Mouse (Mus musculus) forebrain, embryonic 11.5 days (tissue): Measurements from ENCODE around the gene Dnal4. TPM values are rescaled to one million over a fixed set of nuclear protein-coding genes. Genes with fewer than 3 reads are reported as not detected.

Experiments used
- ATAC-seq: fragments of 200-750 bp; cut with Nextera tagmentation; replicated peaks from 2 replicates; pipeline ENCODE4 v1.8.0; 2017; ENCODE audit warnings: moderate TSS enrichment; ENCODE audit not compliant: low FRiP score
- DNase-seq: peaks from one replicate; pipeline ENCODE4 v3.0.0-alpha.2; 2017; ENCODE audit warnings: low spot score
- H3K27ac ChIP-seq: fragments of 300-500 bp; sonication (generic); 2 replicates; pipeline ENCODE4 v1.5.1; 2014; ENCODE audit warnings: low read depth, low read length
- H3K27me3 ChIP-seq: fragments of 300-500 bp; sonication (generic); 2 replicates; pipeline ENCODE4 v1.6.1; 2014; ENCODE audit warnings: mild to moderate bottlenecking, low read length, mixed read lengths; ENCODE audit not compliant: control insufficient read depth, insufficient read depth
- H3K36me3 ChIP-seq: fragments of 300-500 bp; sonication (generic); 2 replicates; pipeline ENCODE4 v1.6.1; 2014; ENCODE audit warnings: mild to moderate bottlenecking, low read length, moderate library complexity, mixed read lengths; ENCODE audit not compliant: control insufficient read depth, insufficient read depth
- H3K4me1 ChIP-seq: fragments of 300-500 bp; sonication (generic); replicated peaks from 2 replicates; pipeline ENCODE4 v1.6.1; 2014; ENCODE audit warnings: low read length, mixed read lengths; ENCODE audit not compliant: control insufficient read depth, insufficient read depth
- H3K4me2 ChIP-seq: fragments of 300-500 bp; sonication (generic); 2 replicates; pipeline ENCODE4 v1.6.1; 2014; ENCODE audit warnings: low read depth, mild to moderate bottlenecking, low read length, moderate library complexity, mixed read lengths; ENCODE audit not compliant: severe bottlenecking
- H3K4me3 ChIP-seq: fragments of 300-500 bp; sonication (generic); 2 replicates; pipeline ENCODE4 v1.5.1; 2014; ENCODE audit warnings: low read depth, low read length
- H3K9ac ChIP-seq: fragments of 300-500 bp; sonication (generic); 2 replicates; pipeline ENCODE4 v1.6.1; 2014; ENCODE audit warnings: low read length
- H3K9me3 ChIP-seq: fragments of 300-500 bp; sonication (generic); 2 replicates; pipeline ENCODE4 v1.6.1; 2016; ENCODE audit warnings: low read length, mixed read lengths; ENCODE audit not compliant: control insufficient read depth
- WGBS: fragments of 180-500 bp; shearing (Covaris S2); extraction: QIAGEN DNeasy Blood & Tissue Kit; methylation state at CpG from one replicate; pipeline ENCODE4 v1.1.7; 2014; 5-methylcytosine and 5-hydroxymethylcytosine counted together
- polyA plus RNA-seq: library from polyadenylated mRNA; unstranded; fragments of >200 nt; fragmentation: Nextera tagmentation; extraction: Ambion mirVana; gene quantifications from 2 replicates; pipeline ENCODE4 v1.2.1, GENCODE M21; 2014

The Dnal4 gene
- polyA plus RNA-seq, 1 experiment from 2014 or later = 63.9 TPM

DNA sequence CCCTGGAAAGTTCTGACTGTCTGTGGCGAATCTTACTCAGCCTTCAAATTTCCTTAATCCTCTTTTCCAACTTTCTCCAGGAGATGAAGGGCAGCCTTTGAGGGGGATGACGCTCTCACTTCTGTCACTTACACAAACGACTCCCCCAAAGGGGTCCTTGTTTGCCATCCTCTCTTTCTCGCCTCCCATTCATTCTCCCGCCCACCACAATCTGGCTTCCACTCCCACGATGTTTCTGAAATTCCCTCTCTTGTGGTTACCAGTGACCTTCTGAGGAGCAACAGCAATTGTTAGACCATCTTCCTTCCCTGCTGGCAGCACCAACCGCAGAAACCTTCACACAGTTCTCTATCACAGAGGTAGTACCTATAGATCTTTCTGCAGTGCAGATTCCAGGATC lies 2.0 kb downstream of the Dnal4 start:
- DNase-seq (no peak), ATAC-seq (no peak)
- H3K4me2 ChIP-seq = no peak overlapping the region
- no peak overlapping the region for H3K27ac ChIP-seq
- no peaks in the 10 kb centered on the region for H3K36me3 ChIP-seq
- H3K4me3 ChIP-seq = no peak overlapping the region
- WGBS = 66% methylated on average over 7 of the region's 7 CpGs
- H3K9me3 ChIP-seq = no peaks in the 10 kb centered on the region
- no peak overlapping the region for H3K9ac ChIP-seq
- H3K4me1 ChIP-seq = peaks cover 5% of the 10 kb centered on the region; the same call in 1 of the 2 replicates
- H3K27me3 ChIP-seq = no peaks in the 10 kb centered on the region

DNA sequence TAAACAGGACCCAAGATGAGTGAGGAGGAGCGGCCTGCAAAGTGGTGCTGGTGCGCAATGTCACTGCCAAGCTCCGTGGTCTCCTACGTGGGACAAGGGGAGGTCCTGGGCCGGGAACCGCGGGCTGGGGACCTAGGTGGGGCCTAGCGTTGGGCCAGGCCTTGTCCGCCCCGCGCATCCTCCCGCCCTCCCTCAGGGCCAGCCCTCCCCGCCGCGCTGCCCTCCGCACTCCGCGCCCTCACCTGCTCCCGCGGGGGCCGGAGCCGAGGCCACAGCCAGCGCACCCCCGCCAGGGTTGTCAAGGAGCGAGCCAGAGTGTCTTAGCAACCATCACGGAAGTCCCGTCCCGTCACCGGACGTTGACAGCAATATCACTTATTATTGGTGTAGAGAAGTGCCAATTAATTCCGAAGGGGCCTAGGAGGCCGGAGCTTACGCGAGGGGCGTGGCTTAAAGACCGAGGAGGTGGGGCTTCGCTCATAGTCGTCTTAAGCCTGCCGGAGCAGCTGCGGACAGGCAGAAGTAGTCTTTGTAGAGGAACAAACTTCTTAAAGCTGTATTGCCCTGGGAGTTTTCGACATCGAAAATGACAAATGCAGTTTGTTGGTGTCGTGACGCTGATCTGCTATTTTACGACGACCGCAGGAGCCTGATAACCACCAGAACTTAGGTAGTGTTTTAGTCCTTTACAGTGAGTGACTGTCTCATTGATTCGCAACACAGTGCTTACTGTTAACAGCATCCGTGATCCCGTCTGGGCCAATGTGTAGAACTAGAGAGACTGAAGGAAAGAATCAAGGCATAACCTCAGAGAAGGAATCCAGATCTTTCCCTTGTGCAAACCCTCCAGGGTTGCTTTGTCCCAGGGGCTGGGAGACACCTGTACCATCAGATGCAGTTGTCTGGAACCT lies 3.3 kb downstream of the Dnal4 start:
- Histone ChIP-seq H3K4me1 (peaks cover 5% of the 10 kb centered on the region; the same call in 1 of the 2 replicates), H3K4me3 (peak overlapping the region; percentile 63), H3K27ac (peak overlapping the region; percentile 28; the same call in 1 of the 2 replicates), H3K9ac (peak overlapping the region; percentile 68), H3K27me3 (no peaks in the 10 kb centered on the region), H3K36me3 (no peaks in the 10 kb centered on the region), H3K4me2 (peak overlapping the region; percentile 74), H3K9me3 (no peaks in the 10 kb centered on the region)
- ATAC-seq = peak; percentile 98
- under 1% methylated on average over 50 of the region's 50 CpGs for WGBS
- DNase-seq = peak; percentile 93

DNA sequence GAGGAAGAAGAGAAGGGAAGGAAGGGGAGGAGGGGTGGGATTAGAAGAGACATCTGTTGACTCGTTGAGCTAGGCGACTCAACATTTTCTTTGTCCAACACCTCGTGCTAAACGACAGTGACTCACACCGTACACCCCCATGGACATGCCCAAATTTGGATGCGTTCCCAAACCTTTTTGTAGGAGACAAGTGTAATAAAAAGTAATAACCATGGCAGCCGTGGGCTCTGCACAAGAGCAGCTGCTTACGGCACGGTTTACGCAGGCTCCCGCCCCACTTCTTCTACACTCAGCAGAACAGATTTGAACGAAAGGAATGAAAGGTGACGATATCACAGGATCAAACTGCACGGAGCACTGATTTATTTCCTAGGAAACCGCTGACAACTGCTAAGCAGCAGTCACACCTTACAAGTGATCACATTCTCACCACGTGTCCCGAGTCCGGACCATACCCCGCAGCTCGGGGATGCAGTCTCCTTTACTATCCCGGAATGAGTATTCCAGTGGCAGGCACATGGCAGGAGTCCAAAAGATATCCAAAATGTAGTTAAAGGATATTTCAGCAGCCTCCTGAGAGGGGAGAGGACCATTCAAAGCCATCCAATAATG lies 6.9 kb downstream of the Dnal4 start:
- Histone ChIP-seq H3K4me1 (peaks cover 5% of the 10 kb centered on the region; the same call in 1 of the 2 replicates), H3K27me3 (no peaks in the 10 kb centered on the region), H3K27ac (no peak overlapping the region), H3K4me2 (no peak overlapping the region), H3K9ac (no peak overlapping the region), H3K36me3 (no peaks in the 10 kb centered on the region), H3K4me3 (no peak overlapping the region), H3K9me3 (no peaks in the 10 kb centered on the region)
- WGBS = 89% methylated on average over 21 of the region's 21 CpGs
- DNase-seq (no peak), ATAC-seq (no peak)

DNA sequence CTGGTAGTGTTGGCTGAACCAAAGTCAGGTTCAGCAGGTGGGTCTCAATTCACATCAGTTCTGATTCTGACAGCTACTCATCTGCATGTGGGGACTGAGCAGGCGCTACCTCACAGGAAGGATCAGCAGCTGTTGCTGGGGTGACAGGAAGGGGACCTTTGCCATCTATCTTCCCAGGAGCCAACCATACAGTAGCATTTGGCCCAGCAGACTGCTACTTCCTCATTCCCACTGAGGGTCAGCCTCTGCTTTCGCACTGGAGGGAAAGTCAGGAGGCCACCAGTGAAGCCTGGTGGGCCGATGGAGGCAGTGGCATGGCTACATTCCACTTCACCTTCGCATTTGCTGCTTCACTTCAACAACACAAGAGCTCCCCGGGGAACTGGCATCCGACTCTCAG lies 9.3 kb downstream of the Dnal4 start:
- Histone ChIP-seq H3K9me3 (no peaks in the 10 kb centered on the region), H3K4me3 (no peak overlapping the region), H3K4me1 (peaks cover 1% of the 10 kb centered on the region; the same call in 1 of the 2 replicates), H3K4me2 (no peak overlapping the region), H3K27ac (no peak overlapping the region), H3K27me3 (no peaks in the 10 kb centered on the region), H3K36me3 (no peaks in the 10 kb centered on the region; the same call in 1 of the 2 replicates), H3K9ac (no peak overlapping the region)
- 60% methylated on average over 6 of the region's 6 CpGs for WGBS
- ATAC-seq = no peak
- DNase-seq = no peak

DNA sequence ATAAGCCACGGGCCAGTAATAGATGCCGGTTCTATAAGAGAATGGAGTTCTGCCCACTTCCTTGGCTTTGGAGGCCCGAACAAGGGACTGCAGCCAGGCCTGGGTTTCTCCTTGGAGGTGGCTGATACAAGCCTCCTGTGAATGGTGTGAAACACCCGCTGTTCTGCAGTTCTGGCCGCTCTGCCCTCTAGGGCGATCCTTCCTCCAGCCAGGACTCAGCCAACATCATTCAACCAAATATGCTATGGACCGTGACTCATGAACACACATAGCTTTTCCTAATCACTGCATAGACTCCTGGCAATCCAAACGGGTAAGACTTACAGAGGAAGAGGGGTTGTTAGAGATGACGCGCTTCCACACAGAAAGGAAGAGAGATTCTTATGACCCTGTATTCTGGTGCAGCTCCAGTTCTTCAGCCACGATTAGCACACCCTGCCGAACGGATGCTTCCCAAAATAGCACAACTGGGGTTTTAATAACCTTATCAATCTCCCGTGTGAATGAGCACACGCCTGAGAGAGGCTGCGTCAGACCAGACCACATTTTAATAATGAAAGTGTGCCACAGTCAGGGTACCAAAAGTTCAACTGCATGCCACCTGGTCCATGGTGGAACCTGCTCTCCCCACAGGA lies 10.2 kb downstream of the Dnal4 start:
- 92% methylated on average over 16 of the region's 16 CpGs for WGBS
- H3K4me3 ChIP-seq = no peak overlapping the region
- ATAC-seq = no peak
- no peaks in the 10 kb centered on the region for H3K9me3 ChIP-seq
- H3K36me3 ChIP-seq = no peaks in the 10 kb centered on the region; the same call in 1 of the 2 replicates
- H3K27ac ChIP-seq = no peak overlapping the region
- H3K27me3 ChIP-seq = no peaks in the 10 kb centered on the region
- no peak overlapping the region for H3K9ac ChIP-seq
- no peak for DNase-seq
- no peak overlapping the region for H3K4me2 ChIP-seq
- H3K4me1 ChIP-seq = no peaks in the 10 kb centered on the region

DNA sequence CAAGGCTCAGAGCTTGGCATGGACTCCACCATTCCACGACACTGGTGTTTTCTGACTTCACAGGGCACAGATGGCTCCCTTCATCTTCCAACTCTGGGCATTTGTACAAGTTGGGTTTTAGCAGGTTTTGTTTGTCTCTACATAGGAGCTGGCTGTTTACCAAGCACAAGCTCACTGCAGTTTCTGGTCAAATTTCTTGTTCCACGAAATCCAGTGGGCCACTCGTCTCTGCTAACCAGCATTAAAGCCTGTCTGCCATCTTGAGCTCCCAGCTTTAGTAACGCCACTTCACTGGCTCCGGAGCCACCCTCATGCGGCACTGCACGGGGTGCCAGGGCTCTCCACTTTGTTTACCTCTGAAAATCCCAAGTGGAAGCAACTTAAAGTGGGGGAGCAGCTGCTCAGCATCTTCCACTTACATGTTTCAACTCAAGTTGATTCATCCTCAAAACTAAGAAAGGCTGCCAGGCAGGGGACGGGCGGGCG lies 11.0 kb downstream of the Dnal4 start:
- ATAC-seq = no peak
- H3K27ac ChIP-seq = no peak overlapping the region
- no peaks in the 10 kb centered on the region for H3K9me3 ChIP-seq
- no peak overlapping the region for H3K4me3 ChIP-seq
- no peak overlapping the region for H3K4me2 ChIP-seq
- H3K4me1 ChIP-seq = no peaks in the 10 kb centered on the region
- no peak overlapping the region for H3K9ac ChIP-seq
- no peaks in the 10 kb centered on the region; the same call in 1 of the 2 replicates for H3K36me3 ChIP-seq
- no peaks in the 10 kb centered on the region for H3K27me3 ChIP-seq
- 89% methylated on average over 10 of the region's 10 CpGs for WGBS
- no peak for DNase-seq

DNA sequence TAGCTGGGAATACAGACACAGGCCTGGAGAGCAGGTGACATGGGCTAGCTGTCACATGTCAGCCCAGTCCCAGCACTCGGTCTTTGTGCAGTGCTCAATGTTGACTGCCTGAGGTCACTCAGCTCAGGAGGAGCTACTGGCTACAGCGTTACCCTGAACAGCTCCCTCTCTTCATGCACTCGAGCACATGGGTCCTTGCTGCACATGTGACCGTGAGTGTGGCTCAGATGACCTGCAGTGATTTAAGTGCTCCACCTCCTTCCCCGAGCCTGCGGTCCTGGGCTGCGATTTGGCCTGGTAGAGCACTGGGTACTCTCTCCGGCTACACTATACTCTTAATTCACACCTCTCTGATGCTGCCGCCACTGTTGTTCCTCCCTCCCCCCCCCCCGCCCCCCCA lies 11.5 kb downstream of the Dnal4 start:
- no peaks in the 10 kb centered on the region; the same call in 1 of the 2 replicates for H3K36me3 ChIP-seq
- ATAC-seq = no peak
- H3K27ac ChIP-seq = no peak overlapping the region
- H3K9ac ChIP-seq = no peak overlapping the region
- no peak overlapping the region for H3K4me3 ChIP-seq
- 76% methylated on average over 10 of the region's 10 CpGs for WGBS
- no peaks in the 10 kb centered on the region for H3K9me3 ChIP-seq
- no peaks in the 10 kb centered on the region for H3K27me3 ChIP-seq
- no peaks in the 10 kb centered on the region for H3K4me1 ChIP-seq
- DNase-seq = no peak
- H3K4me2 ChIP-seq = no peak overlapping the region

DNA sequence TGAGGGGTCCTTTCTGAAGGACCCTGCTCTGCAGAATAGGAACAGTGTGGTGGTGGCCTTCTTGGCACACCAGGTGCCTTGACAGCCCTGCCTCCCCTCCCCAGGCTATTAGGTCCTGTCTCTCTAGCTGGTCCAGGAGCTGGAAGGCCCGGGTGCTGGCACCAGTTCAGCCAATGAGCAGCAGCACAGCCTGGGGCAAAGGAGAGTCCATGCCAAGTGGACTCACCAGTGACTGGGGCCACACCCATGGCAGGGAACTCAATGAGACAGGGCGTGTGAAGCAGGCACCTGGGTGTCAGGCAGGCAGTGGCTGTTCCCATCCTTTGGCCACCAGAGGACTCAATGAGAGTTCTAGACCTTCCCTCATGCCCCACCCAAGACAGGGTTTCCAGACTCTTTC lies 12.3 kb downstream of the Dnal4 start:
- Histone ChIP-seq H3K4me2 (no peak overlapping the region), H3K9ac (no peak overlapping the region), H3K27ac (no peak overlapping the region), H3K4me3 (no peak overlapping the region), H3K4me1 (no peaks in the 10 kb centered on the region), H3K9me3 (no peaks in the 10 kb centered on the region), H3K27me3 (no peaks in the 10 kb centered on the region), H3K36me3 (no peaks in the 10 kb centered on the region; the same call in 1 of the 2 replicates)
- no peak for ATAC-seq
- DNase-seq = no peak
- WGBS = 83% methylated on average over 2 of the region's 2 CpGs
